Mouse (Mus musculus): ENCODE measurements around the gene Sgms1. TPM values are rescaled to one million over a fixed set of nuclear protein-coding genes. Genes with fewer than 3 reads are reported as not detected.
A peak's percentile ranks its signal among the peaks of the same experiment; 100 is the strongest.

Gene Sgms1
- polyA plus RNA-seq, 1 experiment: 10.8 TPM

DNA sequence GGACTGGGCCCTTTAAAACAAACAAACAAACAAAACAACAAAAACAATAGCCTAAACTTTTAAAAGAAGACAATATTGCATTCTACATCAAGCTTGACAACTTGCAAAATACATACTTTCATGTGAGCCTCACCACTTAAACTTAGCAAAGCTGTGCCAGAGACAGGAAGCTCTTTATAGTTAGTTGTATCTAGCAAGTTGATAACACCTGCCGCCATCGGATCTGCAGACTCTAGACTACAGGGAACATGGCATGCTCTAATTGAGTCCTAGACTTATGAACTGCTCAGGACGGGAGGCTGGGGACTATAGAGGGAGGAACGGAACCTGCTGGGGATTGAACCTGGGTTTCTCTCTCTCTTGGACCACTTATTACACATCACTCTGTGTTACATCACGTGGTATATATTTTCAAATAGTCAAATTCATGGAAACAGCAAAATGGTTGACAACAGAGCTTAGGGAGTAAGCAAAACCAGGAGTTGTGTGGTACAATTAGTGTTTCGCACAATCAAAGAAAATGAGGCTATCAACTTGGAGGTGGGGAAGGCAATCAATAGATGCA lies 44.3 kb downstream of the Sgms1 start:
- TF ChIP-seq FLI1 (IDR thresholded peaks at IDR 0.05; ENCODE audit: low read length) (no peak), GATA1 (IDR thresholded peaks at IDR 0.05; ENCODE audit: borderline replicate concordance, low read length) (no peak)
- peaks cover 33% of the 10 kb centered on the region for H3K36me3 ChIP-seq (replicated peaks; ENCODE audit: low read length)
- H3K9me3 ChIP-seq: no peaks in the 10 kb centered on the region
- H3K27me3 ChIP-seq (replicated peaks): no peaks in the 10 kb centered on the region
- peaks cover 88% of the 10 kb centered on the region for H3K4me1 ChIP-seq
- no peak overlapping the region for H3K4me3 ChIP-seq (replicated peaks)

DNA sequence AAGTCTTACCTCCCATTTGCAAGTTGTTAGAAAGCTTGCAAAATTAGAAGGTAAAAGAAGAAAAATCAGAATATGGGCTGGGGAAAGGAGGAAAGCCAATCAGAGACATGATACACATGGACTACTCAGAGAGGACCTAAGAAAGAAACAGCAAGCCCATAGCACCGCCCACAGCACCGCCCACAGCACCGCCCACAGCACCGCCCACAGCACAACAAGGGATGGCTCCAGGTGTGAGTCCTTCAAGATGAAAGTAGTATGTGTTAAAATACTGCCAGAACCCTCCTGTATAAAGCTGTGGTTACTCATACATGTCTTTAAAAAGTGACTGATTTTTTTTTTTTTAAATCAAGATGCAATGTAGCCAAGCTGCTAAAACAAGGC lies 44.8 kb downstream of the Sgms1 start:
- Histone ChIP-seq H3K27me3 (replicated peaks) (no peaks in the 10 kb centered on the region), H3K4me1 (peaks cover 92% of the 10 kb centered on the region), H3K9me3 (no peaks in the 10 kb centered on the region), H3K4me3 (replicated peaks) (no peak overlapping the region), H3K36me3 (replicated peaks; ENCODE audit: low read length) (peaks cover 30% of the 10 kb centered on the region)
- TF ChIP-seq GATA1 (IDR thresholded peaks at IDR 0.05; ENCODE audit: borderline replicate concordance, low read length) (no peak), FLI1 (IDR thresholded peaks at IDR 0.05; ENCODE audit: low read length) (no peak)

DNA sequence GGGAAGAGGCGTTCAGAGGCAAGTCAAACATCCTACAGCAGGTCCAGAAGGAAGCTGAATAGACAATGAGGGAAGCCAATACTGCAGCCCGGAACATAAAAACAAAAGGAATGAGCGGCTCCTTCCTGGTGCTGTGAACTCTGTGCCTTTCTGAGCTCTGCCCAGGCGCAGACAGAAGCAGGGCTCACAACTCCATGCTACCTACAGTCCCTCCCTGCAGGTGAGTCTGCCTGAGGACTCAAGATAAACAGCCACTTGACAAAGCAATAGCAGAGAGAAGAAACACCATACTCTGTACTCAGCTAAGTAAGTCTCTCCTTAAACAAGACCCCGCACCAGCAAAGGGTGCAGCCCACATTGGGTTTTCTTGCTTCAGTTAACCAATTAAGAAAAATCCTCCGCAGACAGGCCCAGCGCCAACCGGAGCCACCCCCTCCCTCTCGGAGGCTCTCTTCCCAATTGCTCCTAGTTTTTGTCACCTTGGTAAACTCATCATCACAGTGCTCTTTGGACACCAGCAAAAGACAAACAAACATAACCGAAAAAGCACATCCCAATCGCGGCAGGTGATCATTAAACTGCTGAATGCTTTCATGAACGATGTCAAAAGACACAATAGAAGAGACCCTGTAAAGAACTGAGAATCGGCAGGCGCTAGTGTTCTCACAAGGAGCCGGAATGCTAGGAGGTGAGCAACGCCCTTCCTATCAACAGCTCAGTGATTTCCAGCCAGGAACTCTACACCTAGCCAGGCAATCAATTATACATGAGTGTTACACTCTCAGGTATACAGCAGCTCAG lies 45.4 kb downstream of the Sgms1 start:
- Histone ChIP-seq H3K27me3 (replicated peaks) (no peaks in the 10 kb centered on the region), H3K4me1 (peaks cover 95% of the 10 kb centered on the region), H3K36me3 (replicated peaks; ENCODE audit: low read length) (peaks cover 29% of the 10 kb centered on the region), H3K4me3 (replicated peaks) (no peak overlapping the region), H3K9me3 (no peaks in the 10 kb centered on the region)
- TF ChIP-seq GATA1 (IDR thresholded peaks at IDR 0.05; ENCODE audit: borderline replicate concordance, low read length): no peak
- TF ChIP-seq FLI1 (IDR thresholded peaks at IDR 0.05; ENCODE audit: low read length): no peak

DNA sequence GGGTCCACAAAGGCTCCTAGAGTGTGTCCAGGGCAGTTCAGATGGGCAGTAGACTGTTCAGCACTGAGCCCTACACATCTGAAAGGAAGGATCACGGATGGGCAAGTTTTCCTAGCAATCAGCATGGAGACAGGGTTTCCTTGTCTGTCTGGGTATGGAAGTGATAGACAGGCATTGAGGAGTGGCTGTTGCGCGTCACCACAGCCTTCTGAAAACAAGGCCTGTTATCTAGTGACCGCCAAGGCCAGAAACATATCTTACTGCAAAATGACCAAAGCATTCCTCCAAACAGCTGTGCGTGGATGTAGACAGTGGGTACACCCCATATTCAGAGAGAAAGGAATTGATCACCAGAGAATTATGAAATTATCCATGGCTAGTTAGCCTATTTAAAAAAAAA lies 47.1 kb downstream of the Sgms1 start:
- no peak for TF ChIP-seq FLI1 (IDR thresholded peaks at IDR 0.05; ENCODE audit: low read length)
- no peak; the same call in 2 of the 3 replicates for TF ChIP-seq GATA1 (IDR thresholded peaks at IDR 0.05; ENCODE audit: borderline replicate concordance, low read length)
- peak overlapping the region; percentile 86 for H3K4me3 ChIP-seq (replicated peaks)
- H3K4me1 ChIP-seq: peaks cover 92% of the 10 kb centered on the region
- H3K9me3 ChIP-seq: no peaks in the 10 kb centered on the region
- H3K36me3 ChIP-seq (replicated peaks; ENCODE audit: low read length): peaks cover 16% of the 10 kb centered on the region
- H3K27me3 ChIP-seq (replicated peaks): no peaks in the 10 kb centered on the region

DNA sequence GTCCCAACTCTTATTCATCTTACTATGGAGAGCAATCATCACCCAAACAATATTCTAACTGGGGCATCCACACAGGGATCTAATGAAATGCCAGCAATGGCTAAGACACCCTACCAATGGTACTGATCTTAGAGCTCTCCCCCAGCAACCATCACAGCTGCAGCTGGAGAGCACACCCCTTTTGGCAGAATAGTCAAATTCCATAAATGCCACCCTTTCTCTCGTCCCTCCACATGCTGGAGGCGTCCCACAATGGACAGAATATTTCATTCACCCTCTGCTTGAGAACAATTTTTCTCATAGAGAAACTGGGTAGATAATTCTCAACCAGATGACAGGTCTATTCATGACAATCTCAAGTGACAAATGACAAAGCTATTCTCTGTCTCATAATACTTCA lies 48.4 kb downstream of the Sgms1 start:
- peaks cover 14% of the 10 kb centered on the region for H3K36me3 ChIP-seq (replicated peaks; ENCODE audit: low read length)
- H3K9me3 ChIP-seq: no peaks in the 10 kb centered on the region
- H3K4me3 ChIP-seq (replicated peaks): no peak overlapping the region
- H3K27me3 ChIP-seq (replicated peaks): no peaks in the 10 kb centered on the region
- TF ChIP-seq FLI1 (IDR thresholded peaks at IDR 0.05; ENCODE audit: low read length): no peak
- no peak for TF ChIP-seq GATA1 (IDR thresholded peaks at IDR 0.05; ENCODE audit: borderline replicate concordance, low read length)
- H3K4me1 ChIP-seq: peaks cover 89% of the 10 kb centered on the region

DNA sequence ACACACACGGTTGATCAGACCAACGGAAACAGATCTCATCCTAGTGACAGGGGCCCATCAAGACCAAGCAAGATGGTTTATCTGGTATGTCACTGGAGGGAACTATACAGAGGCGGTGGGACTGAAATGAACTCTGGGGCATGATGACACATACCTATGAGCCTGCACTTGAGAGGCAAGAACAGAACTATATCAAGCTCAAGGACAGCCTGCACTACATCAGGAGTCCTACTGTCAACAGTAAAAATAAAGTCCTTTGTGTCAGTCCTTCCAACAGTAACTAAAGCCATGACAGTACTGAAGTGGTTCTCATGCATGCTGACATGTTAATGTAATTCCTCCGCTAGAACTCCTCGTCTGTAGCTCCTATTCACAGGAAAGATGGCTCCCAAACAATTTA lies 49.3 kb downstream of the Sgms1 start:
- H3K36me3 ChIP-seq (replicated peaks; ENCODE audit: low read length): peaks cover 15% of the 10 kb centered on the region
- H3K27me3 ChIP-seq (replicated peaks): no peaks in the 10 kb centered on the region
- TF ChIP-seq GATA1 (IDR thresholded peaks at IDR 0.05; ENCODE audit: borderline replicate concordance, low read length) (no peak), FLI1 (IDR thresholded peaks at IDR 0.05; ENCODE audit: low read length) (no peak)
- peaks cover 89% of the 10 kb centered on the region for H3K4me1 ChIP-seq
- H3K9me3 ChIP-seq: no peaks in the 10 kb centered on the region
- no peak overlapping the region for H3K4me3 ChIP-seq (replicated peaks)

DNA sequence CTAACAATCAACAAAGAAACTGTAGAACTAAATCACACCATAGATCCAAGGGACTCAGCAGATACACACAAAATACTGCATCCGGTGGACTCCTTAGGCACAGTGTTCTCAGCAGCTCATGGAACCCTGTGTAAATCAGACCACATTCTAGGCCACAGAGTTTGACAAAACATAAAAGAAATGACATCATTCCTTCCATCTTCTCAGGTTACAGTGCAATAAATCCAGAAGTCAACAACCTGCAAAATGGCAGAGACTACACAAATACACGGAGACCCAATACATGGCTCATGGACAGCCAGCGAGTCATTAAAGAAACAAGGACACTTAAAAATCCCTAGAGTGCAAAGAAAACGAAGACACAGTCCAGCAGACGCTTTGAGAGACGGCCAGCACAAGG lies 51.8 kb downstream of the Sgms1 start:
- Histone ChIP-seq H3K4me3 (replicated peaks) (no peak overlapping the region), H3K36me3 (replicated peaks; ENCODE audit: low read length) (peaks cover 18% of the 10 kb centered on the region), H3K4me1 (peaks cover 83% of the 10 kb centered on the region), H3K27me3 (replicated peaks) (no peaks in the 10 kb centered on the region), H3K9me3 (no peaks in the 10 kb centered on the region)
- TF ChIP-seq GATA1 (IDR thresholded peaks at IDR 0.05; ENCODE audit: borderline replicate concordance, low read length): no peak
- no peak for TF ChIP-seq FLI1 (IDR thresholded peaks at IDR 0.05; ENCODE audit: low read length)

DNA sequence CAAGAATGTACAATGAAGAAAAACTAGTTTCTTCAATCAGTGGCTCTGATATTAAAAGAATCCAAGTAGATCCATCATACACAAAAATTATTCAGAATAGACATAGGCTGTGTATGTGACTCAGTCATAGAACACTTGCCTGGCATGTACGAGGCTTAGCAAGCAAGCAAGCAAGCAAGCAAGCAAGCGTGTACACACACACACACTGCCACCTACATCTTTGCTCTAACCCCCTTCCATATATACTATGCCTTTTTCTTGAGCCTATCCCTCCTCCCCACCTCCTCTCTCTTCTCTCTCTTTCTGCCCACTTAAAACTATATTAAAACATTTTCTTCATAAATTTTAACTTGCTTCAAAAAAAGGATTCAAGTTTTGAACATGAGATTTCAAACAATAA lies 54.8 kb downstream of the Sgms1 start:
- Histone ChIP-seq H3K9me3 (no peaks in the 10 kb centered on the region), H3K36me3 (replicated peaks; ENCODE audit: low read length) (peaks cover 21% of the 10 kb centered on the region), H3K4me3 (replicated peaks) (no peak overlapping the region), H3K4me1 (peaks cover 82% of the 10 kb centered on the region), H3K27me3 (replicated peaks) (no peaks in the 10 kb centered on the region)
- TF ChIP-seq GATA1 (IDR thresholded peaks at IDR 0.05; ENCODE audit: borderline replicate concordance, low read length) (no peak), FLI1 (IDR thresholded peaks at IDR 0.05; ENCODE audit: low read length) (no peak)

DNA sequence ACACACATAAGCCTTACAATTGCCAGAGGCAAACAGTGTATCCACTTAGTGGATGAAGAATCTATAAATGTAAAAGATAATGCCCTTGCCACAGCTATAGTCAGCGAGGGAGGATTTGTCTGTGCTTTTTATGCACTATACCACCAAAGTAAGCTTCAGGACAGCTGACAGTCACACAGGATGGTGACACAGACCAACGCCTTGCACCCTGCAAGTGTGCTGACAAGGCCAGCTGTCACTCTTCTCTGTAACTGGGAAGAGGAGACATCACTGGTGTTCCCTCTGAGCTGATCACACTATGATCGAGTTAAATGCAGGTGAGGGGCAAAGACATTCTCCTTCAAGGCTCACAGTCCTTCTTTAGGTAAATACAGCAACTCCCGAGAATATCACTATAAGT lies 56.0 kb downstream of the Sgms1 start:
- TF ChIP-seq FLI1 (IDR thresholded peaks at IDR 0.05; ENCODE audit: low read length) (no peak), GATA1 (IDR thresholded peaks at IDR 0.05; ENCODE audit: borderline replicate concordance, low read length) (no peak)
- Histone ChIP-seq H3K4me1 (peaks cover 86% of the 10 kb centered on the region), H3K36me3 (replicated peaks; ENCODE audit: low read length) (peaks cover 28% of the 10 kb centered on the region), H3K9me3 (no peaks in the 10 kb centered on the region), H3K4me3 (replicated peaks) (peak overlapping the region; percentile 43), H3K27me3 (replicated peaks) (no peaks in the 10 kb centered on the region)

DNA sequence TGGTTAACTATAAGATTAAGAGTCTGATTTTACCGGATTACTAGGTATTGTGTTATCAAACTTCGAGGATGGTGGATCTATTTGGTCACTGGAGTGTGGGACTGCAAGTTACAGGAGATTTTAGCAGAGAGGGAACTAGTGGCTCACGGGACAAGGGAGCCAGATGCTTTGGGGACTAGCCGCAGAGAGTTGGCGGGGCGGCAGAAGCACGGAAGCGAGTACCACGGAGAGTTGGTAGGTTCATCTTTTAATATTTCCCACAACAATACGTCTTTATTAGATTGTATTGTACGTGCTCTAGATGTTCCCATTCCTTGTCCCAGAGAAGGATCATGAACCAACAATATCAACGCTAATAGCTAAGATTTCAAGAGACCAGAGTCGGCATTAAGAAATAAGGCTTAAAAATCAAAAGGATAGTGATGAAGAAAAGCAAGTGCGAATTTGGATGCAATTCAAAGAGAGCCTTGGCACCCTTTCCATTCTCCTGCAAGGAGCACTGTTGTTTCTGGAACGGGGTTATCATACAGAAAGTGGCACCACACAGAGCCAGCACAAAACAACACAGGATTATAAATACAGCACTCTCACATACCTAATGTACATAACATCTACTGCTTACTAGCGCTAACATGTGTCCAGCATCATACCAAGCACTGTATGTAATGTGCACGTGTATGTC lies 56.6 kb downstream of the Sgms1 start:
- Histone ChIP-seq H3K27me3 (replicated peaks) (no peaks in the 10 kb centered on the region), H3K4me1 (peaks cover 89% of the 10 kb centered on the region), H3K9me3 (no peaks in the 10 kb centered on the region), H3K36me3 (replicated peaks; ENCODE audit: low read length) (peaks cover 29% of the 10 kb centered on the region), H3K4me3 (replicated peaks) (no peak overlapping the region)
- no peak for TF ChIP-seq FLI1 (IDR thresholded peaks at IDR 0.05; ENCODE audit: low read length)
- no peak for TF ChIP-seq GATA1 (IDR thresholded peaks at IDR 0.05; ENCODE audit: borderline replicate concordance, low read length)
